Mouse (Mus musculus): ENCODE results near the gene Prelp. TPM values are rescaled to one million over a fixed set of nuclear protein-coding genes. Genes with fewer than 3 reads are reported as not detected.

Prelp gene
- total RNA-seq, 2 experiments from 2014 or later: 13.8 to 18.0 TPM

- peak; percentile 83 for TF ChIP-seq CTCF (conservative IDR thresholded peaks at IDR 0.05)
- DNase-seq (ENCODE audit: low spot score in 2 of 2): peak; percentile 42 to 52
Measured at GRCm38 (mm10) chr1:133924141-133924875, 3.1 kb upstream of the Prelp start.

GRCm38 (mm10) chr1:133923071-133923470, 1.9 kb upstream of the Prelp start:
- no peak for DNase-seq (ENCODE audit: low spot score in 2 of 2)
- no peak overlapping the region for H3K4me3 ChIP-seq
- no peak for TF ChIP-seq CTCF (conservative IDR thresholded peaks at IDR 0.05)
- H3K27ac ChIP-seq: no peak overlapping the region

More at GRCm38 (mm10) chr1:133924141-133924875, 3.1 kb upstream of the Prelp start:
- Histone ChIP-seq H3K27ac (peak overlapping the region; percentile 57), H3K4me3 (peak overlapping the region; percentile 27; the same call in 1 of the 2 replicates)

GRCm38 (mm10) chr1:133920876-133921275, 338 bp downstream of the Prelp start:
- TF ChIP-seq CTCF (conservative IDR thresholded peaks at IDR 0.05): no peak
- Histone ChIP-seq H3K27ac (peak overlapping the region; percentile 68), H3K4me3 (peak overlapping the region; percentile 43)
- no peak for DNase-seq (ENCODE audit: low spot score in 2 of 2)

- TF ChIP-seq CTCF (conservative IDR thresholded peaks at IDR 0.05): no peak
- DNase-seq (ENCODE audit: low spot score in 2 of 2): no peak
- Histone ChIP-seq H3K27ac (no peak overlapping the region; the same call in 1 of the 2 replicates), H3K4me3 (no peak overlapping the region)
Measured at GRCm38 (mm10) chr1:133920401-133920800, 813 bp downstream of the Prelp start.

- TF ChIP-seq CTCF (conservative IDR thresholded peaks at IDR 0.05): no peak
- Histone ChIP-seq H3K4me3 (peak overlapping the region; percentile 20; the same call in 1 of the 2 replicates), H3K27ac (peak overlapping the region; percentile 47; the same call in 1 of the 2 replicates)
- no peak for DNase-seq (ENCODE audit: low spot score in 2 of 2)
Measured at GRCm38 (mm10) chr1:133918088-133918470, 3.1 kb downstream of the Prelp start.

GRCm38 (mm10) chr1:133917456-133918087, 3.6 kb downstream of the Prelp start:
- TF ChIP-seq CTCF (conservative IDR thresholded peaks at IDR 0.05): no peak
- peak overlapping the region; percentile 20; the same call in 1 of the 2 replicates for H3K4me3 ChIP-seq
- DNase-seq (ENCODE audit: low spot score in 2 of 2): no peak
- H3K27ac ChIP-seq: peak overlapping the region; percentile 47; the same call in 1 of the 2 replicates

- DNase-seq (ENCODE audit: low spot score in 2 of 2): peak; percentile 60 to 73
- Histone ChIP-seq H3K4me3 (no peak overlapping the region), H3K27ac (peak overlapping the region; percentile 48; the same call in 1 of the 2 replicates)
- TF ChIP-seq CTCF (conservative IDR thresholded peaks at IDR 0.05): no peak
Measured at GRCm38 (mm10) chr1:133915723-133916355, 5.4 kb downstream of the Prelp start.

GRCm38 (mm10) chr1:133915115-133915514, 6.1 kb downstream of the Prelp start:
- Histone ChIP-seq H3K27ac (no peak overlapping the region), H3K4me3 (no peak overlapping the region)
- no peak for TF ChIP-seq CTCF (conservative IDR thresholded peaks at IDR 0.05)
- DNase-seq (ENCODE audit: low spot score in 2 of 2): no peak

GRCm38 (mm10) chr1:133913018-133913417, 8.2 kb downstream of the Prelp start:
- no peak overlapping the region for H3K27ac ChIP-seq
- no peak for TF ChIP-seq CTCF (conservative IDR thresholded peaks at IDR 0.05)
- no peak overlapping the region for H3K4me3 ChIP-seq
- DNase-seq (ENCODE audit: low spot score in 2 of 2): no peak

- Histone ChIP-seq H3K4me3 (no peak overlapping the region), H3K27ac (no peak overlapping the region)
- TF ChIP-seq CTCF (conservative IDR thresholded peaks at IDR 0.05): peak; percentile 96
- DNase-seq (ENCODE audit: low spot score in 2 of 2): peak; percentile 62 to 85
Measured at GRCm38 (mm10) chr1:133911456-133911855, 9.8 kb downstream of the Prelp start.

GRCm38 (mm10) chr1:133911008-133911407, 10.2 kb downstream of the Prelp start:
- no peak overlapping the region for H3K27ac ChIP-seq
- no peak for TF ChIP-seq CTCF (conservative IDR thresholded peaks at IDR 0.05)
- H3K4me3 ChIP-seq: no peak overlapping the region
- DNase-seq (ENCODE audit: low spot score in 2 of 2): no peak

- no peak for DNase-seq (ENCODE audit: low spot score in 2 of 2)
- Histone ChIP-seq H3K4me3 (no peak overlapping the region), H3K27ac (no peak overlapping the region)
- TF ChIP-seq CTCF (conservative IDR thresholded peaks at IDR 0.05): no peak
Measured at GRCm38 (mm10) chr1:133910108-133910507, 11.1 kb downstream of the Prelp start.
